Mouse (Mus musculus) embryonic facial prominence, embryonic 14.5 days (tissue): Measurements from ENCODE around the gene Tex50. TPM values are rescaled to one million over a fixed set of nuclear protein-coding genes. Genes with fewer than 3 reads are reported as not detected.
"Not testable (repeated sequence)": the region's sequence is repeated elsewhere in the genome, so short reads cannot be mapped to it uniquely, and the experiment has no call there.

ENCODE experiments used
- ATAC-seq: fragments of 200-750 bp; cut with Nextera tagmentation; 2 replicates; pipeline ENCODE4 v1.8.0; 2017; ENCODE audit warnings: low read depth, moderate number of reproducible peaks, moderate TSS enrichment
- DNase-seq: peaks from one replicate; pipeline ENCODE4 v3.0.0-alpha.2; 2015; ENCODE audit warnings: low spot score
- H3K27ac ChIP-seq: fragments of 300-500 bp; sonication (generic); replicated peaks from 2 replicates; pipeline ENCODE4 v1.5.1; 2014; ENCODE audit warnings: low read depth, mild to moderate bottlenecking, low read length, moderate library complexity
- H3K27me3 ChIP-seq: fragments of 300-500 bp; sonication (generic); replicated peaks from 2 replicates; pipeline ENCODE4 v1.6.1; 2014; ENCODE audit warnings: low read length; ENCODE audit not compliant: control insufficient read depth, insufficient read depth
- H3K36me3 ChIP-seq: fragments of 300-500 bp; sonication (generic); 2 replicates; pipeline ENCODE4 v1.6.1; 2014; ENCODE audit warnings: low read length, mixed read lengths; ENCODE audit not compliant: control insufficient read depth, insufficient read depth
- H3K4me1 ChIP-seq: fragments of 300-500 bp; sonication (generic); 2 replicates; pipeline ENCODE4 v1.6.1; 2014; ENCODE audit warnings: antibody characterized with exemption, low read length; ENCODE audit not compliant: control insufficient read depth, insufficient read depth
- H3K4me2 ChIP-seq: fragments of 300-500 bp; sonication (generic); 2 replicates; pipeline ENCODE4 v1.6.1; 2014; ENCODE audit warnings: low read depth, mild to moderate bottlenecking, low read length, moderate library complexity, mixed read lengths
- H3K4me3 ChIP-seq: fragments of 300-500 bp; sonication (generic); 2 replicates; pipeline ENCODE4 v1.5.1; 2014; ENCODE audit warnings: low read depth, mild to moderate bottlenecking, low read length
- H3K9ac ChIP-seq: fragments of 300-500 bp; sonication (generic); 2 replicates; pipeline ENCODE4 v1.6.1; 2014; ENCODE audit warnings: low read depth, mild to moderate bottlenecking, low read length, moderate library complexity, mixed read lengths
- H3K9me3 ChIP-seq: fragments of 300-500 bp; sonication (generic); 2 replicates; pipeline ENCODE4 v1.6.1; 2016; ENCODE audit warnings: low read length; ENCODE audit not compliant: control insufficient read depth
- WGBS: fragments of 180-500 bp; shearing (Covaris S2); extraction: QIAGEN DNeasy Blood & Tissue Kit; methylation state at CpG from one replicate; pipeline ENCODE4 v1.1.7; 2014; 5-methylcytosine and 5-hydroxymethylcytosine counted together
- polyA plus RNA-seq: library from polyadenylated mRNA; unstranded; fragments of >200 nt; fragmentation: Nextera tagmentation; extraction: Ambion mirVana; gene quantifications from 2 replicates; pipeline ENCODE4 v1.2.1, GENCODE M21; 2014

Tex50 gene
- not detected in 2 replicates for polyA plus RNA-seq

- no peak within 1 kb of the TSS for H3K4me3 ChIP-seq
- no peak within 1 kb of the TSS for H3K4me2 ChIP-seq
- no peaks in the 10 kb centered on the region for H3K36me3 ChIP-seq
- H3K9ac ChIP-seq = no peak within 1 kb of the TSS
- H3K27ac ChIP-seq = no peak within 1 kb of the TSS
- H3K4me1 ChIP-seq = no peaks in the 10 kb centered on the region
- no peak for ATAC-seq
- H3K9me3 ChIP-seq = no peaks in the 10 kb centered on the region
- no peak for DNase-seq
- WGBS = 82% methylated on average over 3 of the region's 3 CpGs
- H3K27me3 ChIP-seq = no peaks in the 10 kb centered on the region
Measured at GRCm38 (mm10) chr1:161159214-161159613, at the start of gene Tex50. TSS of gene Tex50 (minus strand) at chr1:161159314.

- Histone ChIP-seq H3K9me3 (no peaks in the 10 kb centered on the region), H3K4me1 (no peaks in the 10 kb centered on the region), H3K27ac (no peak overlapping the region), H3K9ac (no peak overlapping the region), H3K36me3 (no peaks in the 10 kb centered on the region), H3K27me3 (no peaks in the 10 kb centered on the region), H3K4me3 (no peak overlapping the region), H3K4me2 (no peak overlapping the region)
- DNase-seq = no peak
- no peak for ATAC-seq
- WGBS = 77% methylated on average over 5 of the region's 5 CpGs
Measured at GRCm38 (mm10) chr1:161199856-161200255, 40.7 kb upstream of the Tex50 start.

- not testable (repeated sequence) for ATAC-seq, H3K36me3 ChIP-seq, H3K9ac ChIP-seq, H3K27me3 ChIP-seq, H3K9me3 ChIP-seq, DNase-seq, H3K4me1 ChIP-seq
- H3K4me3 ChIP-seq = peak overlapping the region; percentile 35
- H3K4me2 ChIP-seq = peak overlapping the region; percentile 62
- 49% methylated on average over 11 of the region's 11 CpGs for WGBS
- H3K27ac ChIP-seq = peak overlapping the region; percentile 50
Measured at GRCm38 (mm10) chr1:161196364-161196763, 37.2 kb upstream of the Tex50 start.

GRCm38 (mm10) chr1:161195541-161196351, 36.6 kb upstream of the Tex50 start:
- DNase-seq = peak; percentile 96
- H3K4me2 ChIP-seq = peak overlapping the region; percentile 62
- H3K27ac ChIP-seq = peak overlapping the region; percentile 50
- WGBS = under 1% methylated on average over 16 of the region's 16 CpGs
- H3K27me3 ChIP-seq = no peaks in the 10 kb centered on the region
- peak overlapping the region; percentile 35 for H3K4me3 ChIP-seq
- H3K36me3 ChIP-seq = no peaks in the 10 kb centered on the region
- H3K9me3 ChIP-seq = no peaks in the 10 kb centered on the region
- peak overlapping the region; percentile 47; the same call in 1 of the 2 replicates for H3K9ac ChIP-seq
- H3K4me1 ChIP-seq = no peaks in the 10 kb centered on the region
- ATAC-seq = peak; percentile 96

GRCm38 (mm10) chr1:161190253-161190910, 31.3 kb upstream of the Tex50 start:
- H3K36me3 ChIP-seq = no peaks in the 10 kb centered on the region
- no peak overlapping the region for H3K4me3 ChIP-seq
- 75% methylated on average over 9 of the region's 9 CpGs for WGBS

GRCm38 (mm10) chr1:161185431-161185830, 26.3 kb upstream of the Tex50 start:
- Histone ChIP-seq H3K9me3 (peaks cover 4% of the 10 kb centered on the region; the same call in 1 of the 2 replicates), H3K27me3 (no peaks in the 10 kb centered on the region), H3K36me3 (no peaks in the 10 kb centered on the region), H3K4me2 (no peak overlapping the region), H3K4me1 (no peaks in the 10 kb centered on the region), H3K4me3 (no peak overlapping the region), H3K27ac (no peak overlapping the region), H3K9ac (no peak overlapping the region)
- no peak for DNase-seq
- ATAC-seq = no peak
- WGBS = 89% methylated on average over 3 of the region's 3 CpGs

More at GRCm38 (mm10) chr1:161190253-161190910, 31.3 kb upstream of the Tex50 start:
- H3K27ac ChIP-seq = no peak overlapping the region
- H3K9me3 ChIP-seq = peaks cover 4% of the 10 kb centered on the region; the same call in 1 of the 2 replicates
- H3K4me1 ChIP-seq = no peaks in the 10 kb centered on the region
- no peak overlapping the region for H3K4me2 ChIP-seq
- ATAC-seq = no peak
- no peak overlapping the region for H3K9ac ChIP-seq
- no peaks in the 10 kb centered on the region for H3K27me3 ChIP-seq
- no peak for DNase-seq

- no peak overlapping the region for H3K27ac ChIP-seq
- DNase-seq (peak; percentile 30), ATAC-seq (0 out of 2 replicates have a peak, but pooled peaks have one; percentile 18)
- no peaks in the 10 kb centered on the region for H3K36me3 ChIP-seq
- H3K9me3 ChIP-seq = peaks cover 8% of the 10 kb centered on the region; the same call in 1 of the 2 replicates
- no peaks in the 10 kb centered on the region for H3K27me3 ChIP-seq
- 28% methylated on average over 9 of the region's 9 CpGs for WGBS
- no peak overlapping the region; the same call in 1 of the 2 replicates for H3K4me3 ChIP-seq
- H3K4me2 ChIP-seq = peak overlapping the region; percentile 38
- no peaks in the 10 kb centered on the region for H3K4me1 ChIP-seq
- no peak overlapping the region for H3K9ac ChIP-seq
Measured at GRCm38 (mm10) chr1:161183677-161184076, 24.6 kb upstream of the Tex50 start.

- no peaks in the 10 kb centered on the region for H3K27me3 ChIP-seq
- H3K36me3 ChIP-seq = no peaks in the 10 kb centered on the region
- ATAC-seq (no peak), DNase-seq (no peak)
- no peak overlapping the region for H3K27ac ChIP-seq
- WGBS = 81% methylated on average over 9 of the region's 9 CpGs
- H3K9ac ChIP-seq = no peak overlapping the region
- H3K4me1 ChIP-seq = no peaks in the 10 kb centered on the region
- no peak overlapping the region for H3K4me3 ChIP-seq
- H3K4me2 ChIP-seq = no peak overlapping the region
- H3K9me3 ChIP-seq = peaks cover 9% of the 10 kb centered on the region; the same call in 1 of the 2 replicates
Measured at GRCm38 (mm10) chr1:161182386-161182785, 23.3 kb upstream of the Tex50 start.
